In the genomic region with DNA sequence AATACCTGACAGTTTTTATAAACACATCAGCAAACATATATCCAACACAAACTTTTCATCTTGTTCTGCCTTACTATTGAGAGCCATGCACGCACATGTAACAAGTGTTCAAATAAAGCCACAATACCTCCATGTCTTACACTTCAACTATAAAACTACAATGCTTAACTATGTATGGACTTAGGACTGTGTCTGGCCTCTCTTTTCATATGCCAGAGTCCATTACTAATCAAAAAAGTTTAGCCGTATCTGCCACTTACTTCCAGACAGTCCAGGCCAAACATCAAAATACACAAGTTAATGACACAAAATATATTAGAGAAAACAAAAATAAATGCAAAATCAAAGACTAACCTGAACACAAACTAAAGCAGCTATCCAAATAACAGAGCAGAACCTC, we compare ENCODE assay signal across 22 mouse cellular contexts. TPM values are rescaled to one million over a fixed set of nuclear protein-coding genes. Genes with fewer than 3 reads are reported as not detected.
DNase-seq lines count a peak whose midpoint lies in the region; ATAC-seq and TF ChIP-seq lines count a peak whose summit lies in the region.
"Had no signal": no experiment of that assay in that cellular context is flagged by ENCODE, and none has a peak within 500 bp of the region (broad histone marks: within the 10 kb centered on the region; RNA-seq: fewer than 3 reads in every experiment).

No protein-coding gene starts in this region.

- 84% methylated on average over 2 of the region's 2 CpGs for WGBS in intestine, embryonic 16.5 days
- whole genome bisulfite sequencing in intestine, postnatal 0 days = 59% methylated on average over 2 of the region's 2 CpGs
- WGBS in kidney, adult 2 months = 57% methylated on average over 2 of the region's 2 CpGs
- 91% methylated on average over 2 of the region's 2 CpGs for WGBS in kidney, embryonic 14.5 days
- 46% methylated on average over 2 of the region's 2 CpGs for WGBS in liver, adult 2 months
- WGBS in liver, postnatal 0 days (ENCODE audit: insufficient replicate concordance) = 87% methylated on average over 2 of the region's 2 CpGs

- H3K4me2 ChIP-seq in intestine, embryonic 16.5 days (ENCODE audit: low read depth, low read length) = no peak overlapping the region
- no peak overlapping the region for H3K4me2 ChIP-seq in intestine, postnatal 0 days (replicated peaks; ENCODE audit: low read depth)
- H3K4me2 ChIP-seq in kidney, embryonic 14.5 days (replicated peaks; ENCODE audit: low read depth, low read length) = no peak overlapping the region
- no peak overlapping the region for H3K4me2 ChIP-seq in liver, postnatal 0 days (ENCODE audit: low read depth, low read length)

- H3K36me3 ChIP-seq in intestine, embryonic 16.5 days (ENCODE audit: control insufficient read depth, insufficient read depth, low read length) = no peaks in the 10 kb centered on the region
- H3K36me3 ChIP-seq in intestine, postnatal 0 days (ENCODE audit: control insufficient read depth, insufficient read depth) = no peaks in the 10 kb centered on the region
- H3K36me3 ChIP-seq in kidney, adult 2 months (ENCODE audit: control insufficient read depth, insufficient read depth, low read length) = no peaks in the 10 kb centered on the region
- no peaks in the 10 kb centered on the region for H3K36me3 ChIP-seq in kidney, embryonic 14.5 days (ENCODE audit: control insufficient read depth, insufficient read depth, low read length)
- H3K36me3 ChIP-seq in liver, adult 2 months (ENCODE audit: control insufficient read depth, insufficient read depth, low read length) = no peaks in the 10 kb centered on the region
- H3K36me3 ChIP-seq in liver, postnatal 0 days (replicated peaks; ENCODE audit: insufficient read depth, low read length) = no peaks in the 10 kb centered on the region

- H3K9me3 ChIP-seq in intestine, embryonic 16.5 days (ENCODE audit: control insufficient read depth, low read length) = no peaks in the 10 kb centered on the region
- no peaks in the 10 kb centered on the region for H3K9me3 ChIP-seq in intestine, postnatal 0 days (ENCODE audit: control insufficient read depth)
- no peaks in the 10 kb centered on the region for H3K9me3 ChIP-seq in kidney, embryonic 14.5 days (ENCODE audit: control insufficient read depth, low read length)
- H3K9me3 ChIP-seq in liver, postnatal 0 days (ENCODE audit: low read length) = no peaks in the 10 kb centered on the region
- H3K9me3 ChIP-seq: G1E had no signal

- TF ChIP-seq EP300 in liver, postnatal 0 days (IDR thresholded peaks at IDR 0.05; ENCODE audit: low read depth) = no peak

- H3K79me2 ChIP-seq in liver, adult 2 months (ENCODE audit: control insufficient read depth, insufficient read depth, low read length) = peaks cover 18% of the 10 kb centered on the region

- no peaks in the 10 kb centered on the region for H3K27me3 ChIP-seq in intestine, embryonic 16.5 days (replicated peaks; ENCODE audit: control insufficient read depth, insufficient read depth, low read length)
- no peaks in the 10 kb centered on the region for H3K27me3 ChIP-seq in intestine, postnatal 0 days (replicated peaks; ENCODE audit: control insufficient read depth, insufficient read depth, low read length)
- H3K27me3 ChIP-seq in kidney, adult 2 months (replicated peaks; ENCODE audit: control insufficient read depth, insufficient read depth, low read length) = no peaks in the 10 kb centered on the region
- no peaks in the 10 kb centered on the region for H3K27me3 ChIP-seq in kidney, embryonic 14.5 days (ENCODE audit: control insufficient read depth, insufficient read depth, low read length)
- H3K27me3 ChIP-seq in liver, adult 2 months (ENCODE audit: control insufficient read depth, insufficient read depth, low read length) = no peaks in the 10 kb centered on the region
- H3K27me3 ChIP-seq in liver, postnatal 0 days (ENCODE audit: insufficient read depth, low read length) = no peaks in the 10 kb centered on the region
- H3K27me3 ChIP-seq: CH12.LX, Patski had no signal

- DNase-seq in kidney, adult 2 months = peak; percentile 36
- peak; percentile 1 for DNase-seq in kidney, postnatal 14 days
- no peak for DNase-seq in kidney, adult 9 months
- DNase-seq in liver, adult 2 months (ENCODE audit: extremely low read depth, low read depth, low spot score) = peak; percentile 62
- no peak for DNase-seq in liver, postnatal 0 days
- DNase-seq: adrenal gland, adult 2 months; adrenal gland, adult 8-10 months; adrenal gland, postnatal 10 days; adrenal gland, postnatal 14 days; adrenal gland, postnatal 25 days; adrenal gland, postnatal 36 days; B cell, adult 2 months; cerebellum, adult 11 months; cerebellum, adult 11-12 months had no signal

- no peak overlapping the region for H3K9ac ChIP-seq in intestine, embryonic 16.5 days (ENCODE audit: low read depth, low read length)
- H3K9ac ChIP-seq in intestine, postnatal 0 days (ENCODE audit: low read depth, low read length) = no peak overlapping the region
- no peak overlapping the region for H3K9ac ChIP-seq in kidney, embryonic 14.5 days (ENCODE audit: low read depth, low read length)
- no peak overlapping the region for H3K9ac ChIP-seq in liver, adult 2 months (ENCODE audit: low read depth, low read length)
- no peak overlapping the region for H3K9ac ChIP-seq in liver, postnatal 0 days (replicated peaks)

- TF ChIP-seq POLR2A in kidney, adult 2 months (IDR thresholded peaks at IDR 0.05; ENCODE audit: low read depth, low read length) = no peak
- TF ChIP-seq POLR2A in liver, adult 2 months (IDR thresholded peaks at IDR 0.05; ENCODE audit: extremely low read depth, insufficient read depth, low read length) = no peak

- no peak overlapping the region for H3K27ac ChIP-seq in intestine, embryonic 16.5 days (ENCODE audit: low read length)
- H3K27ac ChIP-seq in intestine, postnatal 0 days (ENCODE audit: low read depth, low read length) = no peak overlapping the region
- H3K27ac ChIP-seq in kidney, adult 2 months (ENCODE audit: insufficient read depth, low read depth, low read length) = no peak overlapping the region
- no peak overlapping the region for H3K27ac ChIP-seq in kidney, embryonic 14.5 days (ENCODE audit: low read depth, low read length)
- H3K27ac ChIP-seq in liver, adult 2 months (replicated peaks; ENCODE audit: insufficient read depth, low read depth, low read length) = no peak overlapping the region
- H3K27ac ChIP-seq in liver, postnatal 0 days (ENCODE audit: low read depth) = no peak overlapping the region

- H3K4me1 ChIP-seq in intestine, embryonic 16.5 days (ENCODE audit: control insufficient read depth, insufficient read depth, low read length) = peaks cover 2% of the 10 kb centered on the region; the same call in 1 of the 2 replicates
- H3K4me1 ChIP-seq in intestine, postnatal 0 days (replicated peaks; ENCODE audit: control insufficient read depth, insufficient read depth, low read length) = no peaks in the 10 kb centered on the region; the same call in 1 of the 2 replicates
- peaks cover 13% of the 10 kb centered on the region; the same call in 1 of the 2 replicates for H3K4me1 ChIP-seq in kidney, adult 2 months (ENCODE audit: control insufficient read depth, insufficient read depth, low read length)
- no peaks in the 10 kb centered on the region for H3K4me1 ChIP-seq in kidney, embryonic 14.5 days (ENCODE audit: control insufficient read depth, insufficient read depth, low read length)
- H3K4me1 ChIP-seq in liver, adult 2 months (ENCODE audit: control insufficient read depth, insufficient read depth, low read length) = peaks cover 10% of the 10 kb centered on the region; the same call in 1 of the 2 replicates
- H3K4me1 ChIP-seq in liver, postnatal 0 days (ENCODE audit: insufficient read depth) = 0 out of 2 replicates have a peak, but pooled peaks cover 2% of the 10 kb centered on the region

- no peak overlapping the region for H3K4me3 ChIP-seq in intestine, embryonic 16.5 days (ENCODE audit: low read length)
- H3K4me3 ChIP-seq in intestine, postnatal 0 days (ENCODE audit: low read depth, low read length) = no peak overlapping the region
- no peak overlapping the region for H3K4me3 ChIP-seq in kidney, adult 2 months (ENCODE audit: insufficient read depth, low read depth, low read length)
- H3K4me3 ChIP-seq in kidney, embryonic 14.5 days (ENCODE audit: low read length) = no peak overlapping the region
- no peak overlapping the region for H3K4me3 ChIP-seq in liver, adult 2 months (ENCODE audit: insufficient read depth, low read depth, low read length)
- H3K4me3 ChIP-seq in liver, postnatal 0 days (ENCODE audit: low read depth, low read length) = no peak overlapping the region

- no peak for TF ChIP-seq CTCF in intestine, postnatal 0 days (IDR thresholded peaks at IDR 0.05; ENCODE audit: low read depth)
- TF ChIP-seq CTCF in kidney, adult 2 months (conservative IDR thresholded peaks at IDR 0.05; ENCODE audit: insufficient read depth, insufficient read length, low read depth, low read length) = no peak
- TF ChIP-seq CTCF in liver, adult 2 months (IDR thresholded peaks at IDR 0.05; ENCODE audit: low read depth, low read length) = no peak
- no peak for TF ChIP-seq CTCF in liver, postnatal 0 days (IDR thresholded peaks at IDR 0.05; ENCODE audit: low read depth)

- peak; percentile 53; the same call in 1 of the 2 replicates for ATAC-seq in intestine, embryonic 16.5 days
- no peak for ATAC-seq in intestine, postnatal 0 days
- no peak for ATAC-seq in kidney, embryonic 14.5 days (ENCODE audit: low FRiP score, low TSS enrichment)
- no peak for ATAC-seq in liver, postnatal 0 days
- ATAC-seq: activated CD4-positive, CD25-positive, alpha-beta regulatory T cell, adult 4 months; CD4-positive, CD25-positive, alpha-beta regulatory T cell, adult 4 months; Patski had no signal

RNA-seq across cellular contexts. Expression of gene Man1a2, which starts 14.9 kb away (rescaled TPM):
- polyA plus RNA-seq in intestine, embryonic 16.5 days (2015; fragmentation: Nextera tagmentation; extraction: Ambion mirVana) = 54.0 and 60.7 TPM in 2 replicates
- polyA plus RNA-seq in intestine, postnatal 0 days (2015; fragmentation: Nextera tagmentation; extraction: Ambion mirVana) = 92.1 and 98.3 TPM in 2 replicates
- 8.7 and 9.5 TPM in 2 replicates for polyA plus RNA-seq in kidney, adult 2 months (2012; rRNA removed)
- polyA plus RNA-seq in kidney, embryonic 14.5 days (2014; fragmentation: Nextera tagmentation; extraction: Ambion mirVana) = 69.9 and 102 TPM in 2 replicates
- 17.7 and 18.5 TPM in 2 replicates for total RNA-seq in liver, adult 2 months (2014; rRNA removed)
- 3.9 and 4.0 TPM in 2 replicates for polyA plus RNA-seq in liver, adult 2 months (2012; rRNA removed)
- 37.7 and 40.4 TPM in 2 replicates for polyA plus RNA-seq in liver, postnatal 0 days (2015; fragmentation: Nextera tagmentation; extraction: Ambion mirVana)

Comparison
In these comparisons a context has a peak if more than half of its experiments do, and no peak if none do; other contexts are left out.
1. DNase-seq: peak in kidney, adult 2 months (single experiment), kidney, postnatal 14 days (single experiment) and liver, adult 2 months (single experiment); none in kidney, adult 9 months (single experiment) and liver, postnatal 0 days (single experiment).